In the genomic region with DNA sequence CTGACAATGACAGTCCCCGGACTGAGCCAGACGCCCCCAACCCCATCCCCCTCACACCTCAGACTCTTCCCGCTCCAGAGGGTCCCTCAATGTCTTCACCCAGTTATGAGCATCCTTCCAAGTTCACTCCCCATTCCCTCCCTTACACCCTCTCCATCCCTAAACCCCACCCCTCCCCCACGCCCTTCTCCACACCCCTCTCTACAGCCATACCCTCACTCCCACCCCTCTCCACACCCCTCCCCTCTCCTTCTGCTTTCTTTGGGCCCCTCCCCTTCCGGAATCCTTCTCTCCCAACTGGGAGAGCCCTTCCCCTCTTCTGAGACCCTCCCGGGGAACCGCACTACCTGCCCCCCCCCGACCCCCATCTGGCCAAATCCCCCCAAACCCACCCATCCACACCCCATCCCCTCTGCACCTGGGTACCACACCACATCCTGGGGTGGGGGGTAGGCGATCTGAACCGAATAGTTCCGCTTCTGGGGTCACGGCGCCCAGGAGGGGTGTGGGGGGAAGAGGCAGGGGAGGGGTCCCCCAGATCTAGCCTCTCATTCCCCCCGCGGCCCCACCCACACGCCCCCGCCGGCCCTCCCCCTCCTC, we compare ENCODE assay signal across 12 mouse cellular contexts. TPM values are rescaled to one million over a fixed set of nuclear protein-coding genes. Genes with fewer than 3 reads are reported as not detected.
DNase-seq lines count a peak whose midpoint lies in the region; ATAC-seq and TF ChIP-seq lines count a peak whose summit lies in the region.
"Had no signal": no experiment of that assay in that cellular context is flagged by ENCODE, and none has a peak within 500 bp of the region (broad histone marks: within the 10 kb centered on the region; RNA-seq: fewer than 3 reads in every experiment).

No protein-coding gene starts in this region.

- 5% methylated on average over 18 of the region's 18 CpGs for WGBS in forebrain, embryonic 10.5 days
- 4% methylated on average over 14 of the region's 18 CpGs for WGBS in hindbrain, postnatal 0 days
- WGBS in neural tube, embryonic 14.5 days = 3% methylated on average over 15 of the region's 18 CpGs

- H3K27me3 ChIP-seq in forebrain, embryonic 10.5 days (ENCODE audit: poor library complexity, severe bottlenecking) = peaks cover 97% of the 10 kb centered on the region
- 0 out of 2 replicates have a peak, but pooled peaks cover 3% of the 10 kb centered on the region for H3K27me3 ChIP-seq in hindbrain, postnatal 0 days (ENCODE audit: insufficient read depth, low read length)
- no peaks in the 10 kb centered on the region for H3K27me3 ChIP-seq in neural tube, embryonic 14.5 days (ENCODE audit: control insufficient read depth, insufficient read depth, low read length)

- H3K4me2 ChIP-seq in hindbrain, postnatal 0 days (ENCODE audit: low read depth, low read length) = peak overlapping the region; percentile 69
- peak overlapping the region; percentile 65 for H3K4me2 ChIP-seq in neural tube, embryonic 14.5 days (ENCODE audit: low read depth, low read length)

- H3K9me3 ChIP-seq in forebrain, embryonic 10.5 days = no peaks in the 10 kb centered on the region
- no peaks in the 10 kb centered on the region for H3K9me3 ChIP-seq in hindbrain, postnatal 0 days (ENCODE audit: low read length)
- H3K9me3 ChIP-seq in neural tube, embryonic 14.5 days (ENCODE audit: control insufficient read depth, low read length) = no peaks in the 10 kb centered on the region

- DNase-seq in heart, adult 11 months = peak; percentile 80
- no peak for DNase-seq in heart, postnatal 25 days (ENCODE audit: low spot score)
- DNase-seq in forebrain, embryonic 10.5 days (ENCODE audit: extremely low spot score, low spot score) = no peak
- peak; percentile 25 for DNase-seq in hindbrain, postnatal 0 days (ENCODE audit: low spot score)
- no peak for DNase-seq in frontal cortex, adult 2 months (ENCODE audit: extremely low spot score in 1 of 2, low spot score in 1 of 2)
- no peak for DNase-seq in cerebellum, adult 9-10 months
- no peak for DNase-seq in embryo, embryonic 10 days (ENCODE audit: low spot score)
- DNase-seq: adrenal gland, postnatal 36 days; heart, postnatal 4 days; kidney, postnatal 10 days had no signal

- intact Hi-C loops in heart, postnatal 25 days (cut with DNase I) = no loop called here

- peaks cover 42% of the 10 kb centered on the region for H3K4me1 ChIP-seq in forebrain, embryonic 10.5 days
- peaks cover 8% of the 10 kb centered on the region for H3K4me1 ChIP-seq in hindbrain, postnatal 0 days (ENCODE audit: insufficient read depth, low read length)
- H3K4me1 ChIP-seq in neural tube, embryonic 14.5 days (ENCODE audit: control insufficient read depth, insufficient read depth, low read length) = peaks cover 7% of the 10 kb centered on the region; the same call in 1 of the 2 replicates

- H3K27ac ChIP-seq in forebrain, embryonic 10.5 days = peak overlapping the region; percentile 85
- H3K27ac ChIP-seq in hindbrain, postnatal 0 days = peak overlapping the region; percentile 75
- H3K27ac ChIP-seq in neural tube, embryonic 14.5 days (ENCODE audit: low read depth, low read length) = peak overlapping the region; percentile 77
- H3K27ac ChIP-seq: macrophage had no signal

- no peak for TF ChIP-seq CTCF in hindbrain, postnatal 0 days (IDR thresholded peaks at IDR 0.05; ENCODE audit: low read depth)

- H3K4me3 ChIP-seq in forebrain, embryonic 10.5 days = peak overlapping the region; percentile 54
- H3K4me3 ChIP-seq in hindbrain, postnatal 0 days (ENCODE audit: low read length) = peak overlapping the region; percentile 38
- H3K4me3 ChIP-seq in neural tube, embryonic 14.5 days (ENCODE audit: low read depth, low read length) = peak overlapping the region; percentile 32

- H3K9ac ChIP-seq in hindbrain, postnatal 0 days (replicated peaks; ENCODE audit: low read length) = peak overlapping the region; percentile 46; the same call in 1 of the 2 replicates
- H3K9ac ChIP-seq in neural tube, embryonic 14.5 days (replicated peaks; ENCODE audit: low read depth, low read length) = peak overlapping the region; percentile 69

- peak; percentile 43 for ATAC-seq in hindbrain, postnatal 0 days
- peak; percentile 39 for ATAC-seq in neural tube, embryonic 14.5 days (ENCODE audit: low read depth)

- H3K36me3 ChIP-seq in forebrain, embryonic 10.5 days (replicated peaks) = no peaks in the 10 kb centered on the region
- H3K36me3 ChIP-seq in hindbrain, postnatal 0 days (ENCODE audit: insufficient read depth, low read length) = peaks cover 2% of the 10 kb centered on the region; the same call in 1 of the 2 replicates
- peaks cover 6% of the 10 kb centered on the region; the same call in 1 of the 2 replicates for H3K36me3 ChIP-seq in neural tube, embryonic 14.5 days (ENCODE audit: control insufficient read depth, insufficient read depth, low read length)

RNA-seq across cellular contexts. Expression of gene Celf5, which starts 10.0 kb away (rescaled TPM):
- total RNA-seq in heart, postnatal 25 days (2021) = under 1 TPM; 0.17 to 0.47 TPM
- 3.1 and 5.6 TPM in 2 replicates for polyA plus RNA-seq in forebrain, embryonic 10.5 days (2016; fragmentation: Nextera tagmentation; extraction: Ambion mirVana)
- total RNA-seq in hindbrain, postnatal 0 days (2014; rRNA removed) = 93.9 and 128 TPM in 2 replicates
- 40.1 and 43.2 TPM in 2 replicates for polyA plus RNA-seq in hindbrain, postnatal 0 days (2015; fragmentation: Nextera tagmentation; extraction: Ambion mirVana)
- 50.6 and 64.4 TPM in 2 replicates for polyA plus RNA-seq in neural tube, embryonic 14.5 days (2014; fragmentation: Nextera tagmentation; extraction: Ambion mirVana)
- 345 and 388 TPM in 2 replicates for polyA plus RNA-seq in frontal cortex, adult 2 months (2012; rRNA removed)

RNA-seq across cellular contexts. Expression of gene Nfic, which starts 17.1 kb away (rescaled TPM):
- 100 to 1,000 TPM; 110 to 130 TPM for total RNA-seq in heart, postnatal 25 days (2021)
- 7.3 and 8.6 TPM in 2 replicates for polyA plus RNA-seq in forebrain, embryonic 10.5 days (2016; fragmentation: Nextera tagmentation; extraction: Ambion mirVana)
- total RNA-seq in hindbrain, postnatal 0 days (2014; rRNA removed) = 17.2 and 26.5 TPM in 2 replicates
- polyA plus RNA-seq in hindbrain, postnatal 0 days (2015; fragmentation: Nextera tagmentation; extraction: Ambion mirVana) = 33.8 and 34.6 TPM in 2 replicates
- polyA plus RNA-seq in neural tube, embryonic 14.5 days (2014; fragmentation: Nextera tagmentation; extraction: Ambion mirVana) = 21.9 and 25.0 TPM in 2 replicates
- polyA plus RNA-seq in frontal cortex, adult 2 months (2012; rRNA removed) = 39.6 and 47.7 TPM in 2 replicates

RNA-seq across cellular contexts. Expression of gene Ncln, which starts 23.7 kb away (rescaled TPM):
- 10 to 100 TPM; 65.3 to 65.6 TPM for total RNA-seq in heart, postnatal 25 days (2021)
- 88.2 and 90.4 TPM in 2 replicates for polyA plus RNA-seq in forebrain, embryonic 10.5 days (2016; fragmentation: Nextera tagmentation; extraction: Ambion mirVana)
- total RNA-seq in hindbrain, postnatal 0 days (2014; rRNA removed) = 124 and 170 TPM in 2 replicates
- 66.3 and 66.5 TPM in 2 replicates for polyA plus RNA-seq in hindbrain, postnatal 0 days (2015; fragmentation: Nextera tagmentation; extraction: Ambion mirVana)
- 62.6 and 62.7 TPM in 2 replicates for polyA plus RNA-seq in neural tube, embryonic 14.5 days (2014; fragmentation: Nextera tagmentation; extraction: Ambion mirVana)
- polyA plus RNA-seq in frontal cortex, adult 2 months (2012; rRNA removed) = 120 and 134 TPM in 2 replicates

RNA-seq across cellular contexts. Expression of gene S1pr4, which starts 27.4 kb away (rescaled TPM):
- 1 to 10 TPM; 1.0 to 1.1 TPM for total RNA-seq in heart, postnatal 25 days (2021)
- polyA plus RNA-seq in forebrain, embryonic 10.5 days (2016; fragmentation: Nextera tagmentation; extraction: Ambion mirVana) = 0.32 and 0.33 TPM in 2 replicates
- 0.40 and 1.3 TPM in 2 replicates for total RNA-seq in hindbrain, postnatal 0 days (2014; rRNA removed)
- polyA plus RNA-seq in hindbrain, postnatal 0 days (2015; fragmentation: Nextera tagmentation; extraction: Ambion mirVana) = 0.38 and 0.40 TPM in 2 replicates
- polyA plus RNA-seq in neural tube, embryonic 14.5 days (2014; fragmentation: Nextera tagmentation; extraction: Ambion mirVana) = 0.29 and 0.79 TPM in 2 replicates
- 0.94 and 1.1 TPM in 2 replicates for polyA plus RNA-seq in frontal cortex, adult 2 months (2012; rRNA removed)

RNA-seq across cellular contexts. Expression of gene Gna15, which starts 51.5 kb away (rescaled TPM):
- total RNA-seq in heart, postnatal 25 days (2021) = 1 to 10 TPM in 1 of 2 experiments, under 1 TPM in 1; 0.81 to 1.0 TPM
- polyA plus RNA-seq in forebrain, embryonic 10.5 days (2016; fragmentation: Nextera tagmentation; extraction: Ambion mirVana) = 0.84 and 1.1 TPM in 2 replicates
- total RNA-seq in hindbrain, postnatal 0 days (2014; rRNA removed) = 2.5 and 9.8 TPM in 2 replicates
- 1.2 and 1.9 TPM in 2 replicates for polyA plus RNA-seq in hindbrain, postnatal 0 days (2015; fragmentation: Nextera tagmentation; extraction: Ambion mirVana)
- 0.40 and 1.9 TPM in 2 replicates for polyA plus RNA-seq in neural tube, embryonic 14.5 days (2014; fragmentation: Nextera tagmentation; extraction: Ambion mirVana)
- 2.9 and 3.7 TPM in 2 replicates for polyA plus RNA-seq in frontal cortex, adult 2 months (2012; rRNA removed)

Comparison
In these comparisons a context has a peak if more than half of its experiments do, and no peak if none do; other contexts are left out.
1. DNase-seq: peak in heart, adult 11 months (single experiment) and hindbrain, postnatal 0 days (single experiment); none in heart, postnatal 25 days (single experiment), forebrain, embryonic 10.5 days (single experiment), frontal cortex, adult 2 months (0 of 2), cerebellum, adult 9-10 months (single experiment) and embryo, embryonic 10 days (single experiment).
2. Peak in every context shown above with its lines, with median percentiles within 50 percentile points of each other: H3K27ac ChIP-seq and H3K4me3 ChIP-seq.